Mouse (Mus musculus) thymus, adult 2 months (tissue): ENCODE results near the gene Chit1. TPM values are rescaled to one million over a fixed set of nuclear protein-coding genes. Genes with fewer than 3 reads are reported as not detected.

Experiments
- DNase-seq: peaks from one replicate; pipeline ENCODE4 v3.0.0; 2021
- H3K27ac ChIP-seq: fragments of 200-500 bp; 2 replicates; pipeline ENCODE4 v1.5.1; 2012; ENCODE audit warnings: low read length, control low read depth; ENCODE audit not compliant: control insufficient read depth, insufficient read depth
- H3K27me3 ChIP-seq: fragments of 200-500 bp; 2 replicates; pipeline ENCODE4 v1.6.1; 2012; ENCODE audit warnings: mild to moderate bottlenecking, low read length, moderate library complexity, mixed read lengths; ENCODE audit not compliant: control insufficient read depth, insufficient read depth
- H3K36me3 ChIP-seq: fragments of 200-500 bp; 2 replicates; pipeline ENCODE4 v1.6.1; 2012; ENCODE audit warnings: mild to moderate bottlenecking, low read length, moderate library complexity; ENCODE audit not compliant: control insufficient read depth, insufficient read depth
- H3K4me1 ChIP-seq: fragments of 200-500 bp; replicated peaks from 2 replicates; pipeline ENCODE4 v1.6.1; 2012; ENCODE audit warnings: low read length; ENCODE audit not compliant: control insufficient read depth, insufficient read depth
- H3K4me3 ChIP-seq: fragments of 200-500 bp; 2 replicates; pipeline ENCODE4 v1.5.1; 2012; ENCODE audit warnings: mild to moderate bottlenecking, low read length, control low read depth, moderate library complexity; ENCODE audit not compliant: control insufficient read depth, insufficient read depth
- CTCF ChIP-seq: fragments of 200-500 bp; IDR thresholded peaks from 2 replicates; pipeline ENCODE4 v1.5.1; 2012; ENCODE audit warnings: mild to moderate bottlenecking, control low read depth, low read length, moderate library complexity, borderline replicate concordance; ENCODE audit not compliant: control insufficient read depth, poor library complexity, insufficient read depth; ENCODE audit errors: extremely low read depth
- POLR2A ChIP-seq: fragments of 200-500 bp; IDR thresholded peaks from 2 replicates; pipeline ENCODE4 v1.6.1; 2012; ENCODE audit warnings: mild to moderate bottlenecking, low read length, control low read depth, moderate library complexity; ENCODE audit not compliant: control insufficient read depth, poor library complexity, insufficient read depth; ENCODE audit errors: extremely low read depth
- WGBS: fragments of 180-500 bp; shearing (Covaris S2); methylation state at CpG from one replicate; pipeline ENCODE4 v1.1.7; 2018; 5-methylcytosine and 5-hydroxymethylcytosine counted together
- polyA plus RNA-seq: library from polyadenylated mRNA; depleted of rRNA; stranded (reverse); fragments of >200 nt; gene quantifications from 2 replicates; pipeline ENCODE4 v1.2.3, GENCODE M21; 2012

Chit1 gene
- polyA plus RNA-seq, 1 experiment = 0.78 TPM

DNA sequence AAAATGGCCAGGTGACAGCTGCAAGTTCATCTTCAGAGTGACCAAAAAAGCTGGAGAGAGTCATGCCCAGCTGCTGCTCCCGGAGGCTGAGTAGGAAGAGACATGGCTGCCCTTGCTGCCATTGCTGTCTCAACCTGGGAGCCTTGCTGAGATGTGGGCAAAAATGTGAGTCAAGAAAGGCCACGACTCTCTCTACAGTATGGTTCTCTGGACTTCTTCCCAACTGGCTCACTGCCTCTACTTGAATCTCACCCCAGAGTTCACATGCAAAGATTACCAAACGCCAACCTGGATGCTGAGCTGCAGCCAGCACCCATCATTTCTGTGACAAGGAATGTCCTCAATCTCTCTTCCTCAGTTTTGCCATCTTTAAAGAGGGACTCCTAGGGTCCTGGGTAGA, 26.9 kb upstream of the Chit1 start:
- H3K4me1 ChIP-seq = peaks cover 25% of the 10 kb centered on the region
- no peak for DNase-seq
- WGBS = 87% methylated on average over 3 of the region's 3 CpGs

DNA sequence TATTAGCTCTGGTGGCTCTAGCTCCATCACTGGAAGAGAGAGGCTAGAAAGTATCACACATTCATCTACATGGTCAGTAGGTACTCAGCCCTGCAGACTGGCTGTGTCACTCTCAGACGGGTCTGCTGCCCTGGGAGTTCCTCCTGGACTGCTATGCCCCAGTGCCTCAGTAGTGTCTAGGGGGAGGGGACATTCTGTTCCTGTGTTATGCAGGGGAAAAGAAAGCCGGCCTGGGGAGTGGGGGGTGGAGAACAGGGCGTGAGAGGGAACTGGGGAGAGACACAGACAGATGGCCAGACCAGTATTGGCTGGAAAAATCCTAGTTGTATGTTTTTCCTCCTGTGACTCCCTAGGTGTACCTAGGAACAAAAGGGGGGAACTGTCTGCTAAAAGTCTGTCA, 25.0 kb upstream of the Chit1 start:
- Histone ChIP-seq H3K27ac (no peak overlapping the region), H3K4me3 (no peak overlapping the region), H3K27me3 (no peaks in the 10 kb centered on the region), H3K4me1 (peaks cover 17% of the 10 kb centered on the region), H3K36me3 (no peaks in the 10 kb centered on the region)
- DNase-seq = no peak
- TF ChIP-seq POLR2A = no peak
- TF ChIP-seq CTCF = no peak
- 82% methylated on average over 3 of the region's 3 CpGs for WGBS

More for the DNA sequence above, 26.9 kb upstream of the Chit1 start:
- no peaks in the 10 kb centered on the region for H3K36me3 ChIP-seq
- TF ChIP-seq POLR2A (no peak), CTCF (no peak)
- no peak overlapping the region for H3K27ac ChIP-seq
- H3K4me3 ChIP-seq = no peak overlapping the region
- no peaks in the 10 kb centered on the region for H3K27me3 ChIP-seq

DNA sequence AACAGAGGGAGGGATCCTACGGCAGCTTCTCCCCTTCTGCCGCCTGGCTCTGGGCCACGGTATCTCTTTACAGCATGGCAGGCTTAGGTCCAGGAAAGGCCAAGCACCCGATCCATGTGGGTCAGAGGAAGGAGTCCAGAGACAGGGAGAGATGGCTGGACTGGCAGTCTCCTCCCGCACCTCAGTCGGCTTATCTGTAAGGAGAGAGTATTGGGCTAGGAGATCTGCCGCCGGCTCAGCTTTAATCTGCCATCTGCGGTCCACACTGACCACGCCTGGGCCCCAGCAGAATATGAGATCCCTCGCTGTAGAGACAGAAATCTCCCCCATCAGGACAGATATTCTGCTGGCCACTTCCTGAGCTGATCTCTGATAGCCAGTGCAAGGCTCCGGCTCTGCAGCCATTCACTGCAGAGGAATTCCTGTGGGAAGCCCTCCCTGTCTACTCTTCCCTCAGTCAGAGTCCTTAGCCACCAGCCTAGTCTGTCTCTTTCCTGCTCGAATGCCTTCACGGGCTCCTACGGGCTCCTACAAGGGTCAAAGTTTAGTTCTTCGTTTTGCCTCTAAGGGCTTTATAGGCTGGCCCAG, 24.1 kb upstream of the Chit1 start:
- Histone ChIP-seq H3K36me3 (no peaks in the 10 kb centered on the region), H3K27ac (no peak overlapping the region), H3K27me3 (no peaks in the 10 kb centered on the region), H3K4me1 (peaks cover 17% of the 10 kb centered on the region), H3K4me3 (no peak overlapping the region)
- TF ChIP-seq CTCF (no peak), POLR2A (no peak)
- WGBS = 90% methylated on average over 16 of the region's 16 CpGs
- no peak for DNase-seq

DNA sequence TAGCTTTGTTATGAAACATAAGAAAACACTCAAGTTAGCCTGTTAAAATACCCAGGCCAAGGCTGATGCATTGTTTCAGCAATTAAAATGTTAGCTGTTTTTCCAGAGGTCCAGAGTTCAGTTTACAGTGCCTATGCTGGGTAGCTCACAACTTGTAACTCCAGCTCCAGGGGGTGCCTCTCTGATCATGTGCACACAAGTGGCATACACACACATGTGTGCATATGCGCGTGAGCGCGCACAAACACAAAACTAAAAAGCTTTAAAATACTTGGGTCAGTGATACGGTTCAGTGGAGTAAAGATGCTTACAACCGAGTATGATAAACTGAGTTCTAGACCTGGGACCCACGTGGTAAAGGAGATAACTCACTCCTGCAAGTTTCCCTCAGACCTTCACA, 22.0 kb upstream of the Chit1 start:
- no peaks in the 10 kb centered on the region for H3K27me3 ChIP-seq
- H3K4me3 ChIP-seq = no peak overlapping the region
- no peak for DNase-seq
- peaks cover 21% of the 10 kb centered on the region for H3K4me1 ChIP-seq
- WGBS = 97% methylated on average over 7 of the region's 7 CpGs
- H3K27ac ChIP-seq = no peak overlapping the region
- TF ChIP-seq CTCF = no peak
- TF ChIP-seq POLR2A = no peak
- no peaks in the 10 kb centered on the region for H3K36me3 ChIP-seq

DNA sequence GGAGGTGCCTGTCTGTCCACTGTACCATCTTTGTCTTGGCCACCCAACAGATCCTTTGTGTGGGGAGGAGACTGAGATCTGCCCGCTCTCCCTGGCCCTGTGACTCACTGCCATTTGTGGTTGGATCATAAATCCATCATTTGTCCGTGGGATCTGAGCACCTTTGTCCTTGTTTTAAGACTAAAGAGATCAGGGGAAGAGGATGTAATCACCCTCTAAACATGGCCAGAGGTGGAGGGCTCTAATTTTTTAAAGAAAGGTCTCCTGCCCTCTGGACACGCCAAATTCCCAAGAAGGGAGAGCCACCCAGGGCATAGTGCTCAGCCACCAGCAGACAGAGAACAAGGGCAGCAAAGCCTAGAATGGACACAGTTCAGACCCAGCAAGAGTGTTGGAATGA, 19.2 kb upstream of the Chit1 start:
- 92% methylated on average over 3 of the region's 3 CpGs for WGBS

DNA sequence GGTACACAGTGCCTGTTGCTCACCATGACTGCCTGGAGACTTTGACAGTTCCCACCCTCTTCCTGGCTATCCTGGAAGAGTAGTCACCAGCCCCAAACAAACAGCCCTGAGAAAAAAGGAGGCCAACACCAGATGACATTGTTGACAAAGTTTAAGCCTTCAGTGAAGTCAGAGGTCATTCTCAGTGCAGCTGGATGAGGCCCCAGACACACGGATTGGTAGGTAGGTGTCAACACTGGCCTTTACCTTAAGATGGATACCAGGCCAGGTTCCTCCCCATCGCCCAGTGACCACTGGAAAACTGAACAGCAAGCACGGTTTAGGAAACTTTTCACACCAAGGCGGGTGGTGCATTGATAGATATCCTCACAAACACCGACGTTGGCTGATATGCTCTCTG, 18.7 kb upstream of the Chit1 start:
- DNase-seq = no peak
- TF ChIP-seq POLR2A (no peak), CTCF (no peak)
- WGBS = 63% methylated on average over 6 of the region's 6 CpGs
- no peaks in the 10 kb centered on the region for H3K36me3 ChIP-seq
- peak overlapping the region; percentile 22 for H3K27ac ChIP-seq
- no peak overlapping the region for H3K4me3 ChIP-seq
- peaks cover 48% of the 10 kb centered on the region for H3K4me1 ChIP-seq
- no peaks in the 10 kb centered on the region for H3K27me3 ChIP-seq

More for the DNA sequence above, 19.2 kb upstream of the Chit1 start:
- DNase-seq = no peak
- no peak overlapping the region for H3K27ac ChIP-seq
- peaks cover 45% of the 10 kb centered on the region for H3K4me1 ChIP-seq
- TF ChIP-seq CTCF = no peak
- TF ChIP-seq POLR2A = no peak
- no peak overlapping the region for H3K4me3 ChIP-seq
- H3K36me3 ChIP-seq = no peaks in the 10 kb centered on the region
- H3K27me3 ChIP-seq = no peaks in the 10 kb centered on the region
